Mouse (Mus musculus) thymus, adult 2 months (tissue): ENCODE results near the gene 1700001O22Rik. TPM values are rescaled to one million over a fixed set of nuclear protein-coding genes. Genes with fewer than 3 reads are reported as not detected.

Experiments used
- DNase-seq: peaks from one replicate; pipeline ENCODE4 v3.0.0; 2021
- H3K27ac ChIP-seq: fragments of 200-500 bp; 2 replicates; pipeline ENCODE4 v1.5.1; 2012; ENCODE audit warnings: low read length, control low read depth; ENCODE audit not compliant: control insufficient read depth, insufficient read depth
- H3K27me3 ChIP-seq: fragments of 200-500 bp; 2 replicates; pipeline ENCODE4 v1.6.1; 2012; ENCODE audit warnings: mild to moderate bottlenecking, low read length, moderate library complexity, mixed read lengths; ENCODE audit not compliant: control insufficient read depth, insufficient read depth
- H3K36me3 ChIP-seq: fragments of 200-500 bp; 2 replicates; pipeline ENCODE4 v1.6.1; 2012; ENCODE audit warnings: mild to moderate bottlenecking, low read length, moderate library complexity; ENCODE audit not compliant: control insufficient read depth, insufficient read depth
- H3K4me1 ChIP-seq: fragments of 200-500 bp; replicated peaks from 2 replicates; pipeline ENCODE4 v1.6.1; 2012; ENCODE audit warnings: low read length; ENCODE audit not compliant: control insufficient read depth, insufficient read depth
- H3K4me3 ChIP-seq: fragments of 200-500 bp; 2 replicates; pipeline ENCODE4 v1.5.1; 2012; ENCODE audit warnings: mild to moderate bottlenecking, low read length, control low read depth, moderate library complexity; ENCODE audit not compliant: control insufficient read depth, insufficient read depth
- CTCF ChIP-seq: fragments of 200-500 bp; IDR thresholded peaks from 2 replicates; pipeline ENCODE4 v1.5.1; 2012; ENCODE audit warnings: mild to moderate bottlenecking, control low read depth, low read length, moderate library complexity, borderline replicate concordance; ENCODE audit not compliant: control insufficient read depth, poor library complexity, insufficient read depth; ENCODE audit errors: extremely low read depth
- POLR2A ChIP-seq: fragments of 200-500 bp; IDR thresholded peaks from 2 replicates; pipeline ENCODE4 v1.6.1; 2012; ENCODE audit warnings: mild to moderate bottlenecking, low read length, control low read depth, moderate library complexity; ENCODE audit not compliant: control insufficient read depth, poor library complexity, insufficient read depth; ENCODE audit errors: extremely low read depth
- WGBS: fragments of 180-500 bp; shearing (Covaris S2); methylation state at CpG from one replicate; pipeline ENCODE4 v1.1.7; 2018; 5-methylcytosine and 5-hydroxymethylcytosine counted together
- polyA plus RNA-seq: library from polyadenylated mRNA; depleted of rRNA; stranded (reverse); fragments of >200 nt; gene quantifications from 2 replicates; pipeline ENCODE4 v1.2.3, GENCODE M21; 2012

The 1700001O22Rik gene
- polyA plus RNA-seq, 1 experiment = 4.0 TPM

DNA sequence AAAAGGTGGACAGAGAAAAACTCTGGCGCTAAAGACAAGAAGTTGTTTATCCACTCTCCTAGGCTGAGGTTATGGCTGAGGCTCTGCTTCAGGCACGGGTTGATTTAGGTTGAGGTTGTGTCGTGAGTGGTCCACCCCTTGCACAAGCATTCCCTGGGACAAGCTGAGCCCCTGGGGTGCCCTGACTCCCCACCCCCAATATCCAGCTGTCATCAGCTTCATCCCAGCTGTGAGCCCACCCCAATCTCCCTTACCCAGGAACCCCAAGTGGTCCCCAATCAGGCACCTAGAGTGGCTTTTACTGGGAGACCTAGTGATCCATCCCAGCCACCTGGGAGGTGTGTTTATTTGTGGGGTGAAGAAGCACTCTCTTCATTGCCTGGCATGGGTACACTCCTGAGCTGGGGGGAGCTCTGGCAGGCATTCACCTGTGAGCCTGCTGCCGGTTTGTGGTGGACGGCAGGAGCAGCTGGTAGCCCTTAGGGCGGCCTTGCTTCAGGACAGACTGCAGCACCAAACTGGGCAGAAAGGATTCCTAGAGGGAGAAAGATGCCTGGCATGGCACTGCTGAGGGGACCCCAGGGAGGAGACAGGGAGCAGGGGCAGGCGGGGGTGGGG lies 8.1 kb downstream of the 1700001O22Rik start:
- 85% methylated on average over 7 of the region's 7 CpGs for WGBS
- Histone ChIP-seq H3K4me3 (no peak overlapping the region), H3K4me1 (peaks cover 12% of the 10 kb centered on the region), H3K27ac (no peak overlapping the region), H3K36me3 (no peaks in the 10 kb centered on the region), H3K27me3 (no peaks in the 10 kb centered on the region)
- no peak for DNase-seq
- TF ChIP-seq POLR2A (no peak), CTCF (no peak)

GRCm38 (mm10) chr2:30794179-30795108 lies 9.0 kb downstream of the 1700001O22Rik start:
- WGBS = 5% methylated on average over 48 of the region's 48 CpGs
- TF ChIP-seq POLR2A = 0 out of 2 replicates have a peak, but pooled peaks have one; percentile 35
- TF ChIP-seq CTCF = peak; percentile 97
- Histone ChIP-seq H3K4me3 (peak overlapping the region; percentile 33), H3K27ac (no peak overlapping the region), H3K36me3 (no peaks in the 10 kb centered on the region), H3K4me1 (peaks cover 12% of the 10 kb centered on the region), H3K27me3 (no peaks in the 10 kb centered on the region)
- DNase-seq = peak; percentile 95

DNA sequence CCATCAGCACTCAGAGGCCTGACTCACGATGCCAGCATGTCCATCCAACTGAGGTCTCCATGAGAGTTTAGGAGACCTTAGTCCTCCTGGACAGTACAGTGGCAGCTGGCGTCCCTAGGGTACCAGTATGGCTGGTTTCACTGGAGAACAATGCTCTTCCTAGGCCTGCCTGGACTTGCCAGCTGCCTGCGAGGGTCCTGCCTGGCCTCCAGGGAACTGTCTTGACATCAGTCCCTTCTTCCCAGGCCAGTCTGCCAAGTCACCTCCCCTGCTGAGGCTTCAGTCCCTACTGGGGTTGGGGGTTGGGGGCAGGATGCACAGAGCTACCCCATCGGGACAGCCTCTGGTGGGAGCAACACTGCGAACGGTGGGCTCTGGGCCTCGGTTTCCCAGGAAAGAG lies 11.4 kb downstream of the 1700001O22Rik start:
- Histone ChIP-seq H3K4me3 (no peak overlapping the region), H3K4me1 (peaks cover 12% of the 10 kb centered on the region), H3K27me3 (no peaks in the 10 kb centered on the region), H3K36me3 (no peaks in the 10 kb centered on the region), H3K27ac (no peak overlapping the region)
- DNase-seq = no peak
- TF ChIP-seq POLR2A (no peak), CTCF (no peak)
- 93% methylated on average over 7 of the region's 7 CpGs for WGBS

GRCm38 (mm10) chr2:30787466-30787865 lies 16.0 kb downstream of the 1700001O22Rik start:
- no peak for DNase-seq
- no peaks in the 10 kb centered on the region for H3K27me3 ChIP-seq
- H3K4me3 ChIP-seq = no peak overlapping the region
- 37% methylated on average over 4 of the region's 4 CpGs for WGBS
- no peaks in the 10 kb centered on the region for H3K36me3 ChIP-seq
- no peak overlapping the region for H3K27ac ChIP-seq
- TF ChIP-seq CTCF (no peak), POLR2A (no peak)
- H3K4me1 ChIP-seq = peaks cover 17% of the 10 kb centered on the region

DNA sequence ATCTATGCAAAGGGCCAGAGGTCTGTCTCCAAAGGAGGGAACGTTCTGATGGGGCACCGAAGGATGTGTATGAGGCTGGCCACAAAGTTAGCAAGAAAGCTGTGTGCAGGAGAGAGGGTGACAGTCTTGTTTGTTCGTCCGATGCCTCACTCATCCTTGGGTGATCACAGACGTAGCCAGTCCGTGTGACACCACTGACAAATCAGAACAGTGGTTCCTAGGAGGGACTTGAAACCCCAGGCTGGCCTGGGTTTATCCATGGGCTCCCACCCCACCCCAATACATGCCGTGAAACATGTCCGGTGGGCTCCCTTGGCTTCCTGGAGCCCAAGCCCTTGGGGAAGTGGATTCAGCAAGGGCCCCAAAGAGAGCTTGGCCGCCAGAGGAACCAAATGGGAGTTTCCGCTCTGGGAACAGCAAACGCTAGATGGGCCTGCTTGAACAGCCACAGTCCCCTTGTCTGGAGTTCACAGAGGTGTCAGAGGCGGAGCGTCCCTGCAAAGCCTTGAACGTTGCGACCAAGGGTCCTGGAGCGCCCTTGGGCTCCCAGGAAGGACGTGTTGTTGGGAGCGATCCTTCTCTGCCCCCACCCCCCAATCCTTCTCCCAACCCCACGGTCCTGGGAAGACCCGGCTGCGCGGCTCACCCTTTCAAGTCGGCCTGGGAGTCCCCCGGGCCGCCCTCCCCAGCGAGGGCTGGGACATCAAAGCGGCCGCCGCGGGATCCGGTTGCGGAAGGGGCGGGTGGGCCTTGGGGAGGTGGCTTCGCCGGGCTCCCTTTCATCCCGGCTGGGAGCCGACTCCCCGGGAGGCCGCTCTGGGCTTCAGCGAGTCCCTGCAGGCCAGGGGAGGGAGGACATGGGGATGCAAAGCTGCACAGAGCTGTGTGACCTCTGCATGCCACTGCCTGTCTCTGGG lies 19.1 kb downstream of the 1700001O22Rik start:
- WGBS = 10% methylated on average over 37 of the region's 40 CpGs
- Histone ChIP-seq H3K27ac (no peak overlapping the region), H3K27me3 (no peaks in the 10 kb centered on the region), H3K4me1 (peaks cover 17% of the 10 kb centered on the region), H3K4me3 (peak overlapping the region; percentile 33), H3K36me3 (no peaks in the 10 kb centered on the region)
- TF ChIP-seq POLR2A (no peak), CTCF (no peak)
- DNase-seq = peak; percentile 62

- 6% methylated on average over 13 of the region's 13 CpGs for WGBS
- Histone ChIP-seq H3K4me1 (peaks cover 17% of the 10 kb centered on the region), H3K36me3 (no peaks in the 10 kb centered on the region), H3K4me3 (no peak overlapping the region), H3K27ac (no peak overlapping the region), H3K27me3 (no peaks in the 10 kb centered on the region)
- DNase-seq = peak; percentile 52
- no peak for TF ChIP-seq POLR2A
- no peak for TF ChIP-seq CTCF
Measured at GRCm38 (mm10) chr2:30783346-30783745, 20.1 kb downstream of the 1700001O22Rik start.
